Mouse (Mus musculus): ENCODE measurements around the gene Cd96. TPM values are rescaled to one million over a fixed set of nuclear protein-coding genes. Genes with fewer than 3 reads are reported as not detected.

The Cd96 gene
- total and polyA plus RNA-seq, 3 experiments, result not detected

GRCm38 (mm10) chr16:46000976-46001375 is 119.1 kb downstream of the Cd96 start:
- Histone ChIP-seq H3K9me3 (replicated peaks; ENCODE audit: insufficient read depth, low read length) (no peaks in the 10 kb centered on the region), H3K4me1 (ENCODE audit: control insufficient read depth in 1 of 2, insufficient read depth in 2 of 2, low read length in 2 of 2) (no peaks in the 10 kb centered on the region), H3K27me3 (ENCODE audit: control insufficient read depth in 1 of 2, insufficient read depth in 2 of 2, low read length in 2 of 2) (no peaks in the 10 kb centered on the region), H3K79me2 (ENCODE audit: control insufficient read depth, insufficient read depth, low read length, poor library complexity) (no peaks in the 10 kb centered on the region), H3K4me3 (ENCODE audit: control insufficient read depth in 1 of 2, insufficient read depth in 1 of 2, low read depth in 2 of 2, low read length in 2 of 2) (no peak overlapping the region), H3K36me3 (ENCODE audit: control insufficient read depth in 1 of 2, insufficient read depth in 2 of 2, low read length in 2 of 2) (no peaks in the 10 kb centered on the region), H3K9ac (ENCODE audit: control insufficient read depth, low read depth, low read length, poor library complexity, severe bottlenecking) (no peak overlapping the region), H3K27ac (ENCODE audit: control insufficient read depth, low read depth, low read length) (no peak overlapping the region)
- no peak for DNase-seq (ENCODE audit: low read depth, low spot score)
- TF ChIP-seq BHLHE40 (IDR thresholded peaks at IDR 0.05; ENCODE audit: borderline replicate concordance, low read depth, low read length) (no peak), POLR2AphosphoS5 (IDR thresholded peaks at IDR 0.05; ENCODE audit: borderline replicate concordance, low read depth, low read length) (no peak), SMC3 (IDR thresholded peaks at IDR 0.05; ENCODE audit: low read depth, low read length) (no peak), MYB (IDR thresholded peaks at IDR 0.05; ENCODE audit: low read depth, low read length) (no peak), SIN3A (IDR thresholded peaks at IDR 0.05; ENCODE audit: low read length) (no peak), USF1 (IDR thresholded peaks at IDR 0.05; ENCODE audit: low read depth, low read length) (no peak), ZNF384 (IDR thresholded peaks at IDR 0.05; ENCODE audit: low read depth, low read length) (no peak), USF2 (IDR thresholded peaks at IDR 0.05; ENCODE audit: borderline replicate concordance in 1 of 2, insufficient read depth in 1 of 2, low read depth in 1 of 2, low read length in 2 of 2) (no peak), ZMIZ1 (IDR thresholded peaks at IDR 0.05; ENCODE audit: low read depth, low read length) (no peak), CHD2 (IDR thresholded peaks at IDR 0.05; ENCODE audit: low read length) (no peak), E2F4 (IDR thresholded peaks at IDR 0.05; ENCODE audit: borderline replicate concordance, low read depth, low read length) (no peak), MAX (IDR thresholded peaks at IDR 0.05; ENCODE audit: low read length) (no peak), RAD21 (IDR thresholded peaks at IDR 0.05; ENCODE audit: low read depth, low read length) (no peak), GABPA (IDR thresholded peaks at IDR 0.05; ENCODE audit: low read depth, low read length) (no peak), TAL1 (IDR thresholded peaks at IDR 0.05; ENCODE audit: low read length) (no peak), RCOR1 (IDR thresholded peaks at IDR 0.05; ENCODE audit: low read depth, low read length) (no peak), EP300 (IDR thresholded peaks at IDR 0.05; ENCODE audit: low read depth in 1 of 2, low read length in 2 of 2) (no peak), MYC (IDR thresholded peaks at IDR 0.05; ENCODE audit: low read depth, low read length) (no peak), TCF12 (IDR thresholded peaks at IDR 0.05; ENCODE audit: low read depth, low read length) (no peak)

- no peak for TF ChIP-seq JUND (IDR thresholded peaks at IDR 0.05; ENCODE audit: low read depth, low read length)
- TF ChIP-seq ZNF384 (IDR thresholded peaks at IDR 0.05; ENCODE audit: low read depth, low read length), result no peak
- Histone ChIP-seq H3K4me3 (ENCODE audit: control insufficient read depth in 1 of 2, insufficient read depth in 1 of 2, low read depth in 2 of 2, low read length in 2 of 2) (no peak overlapping the region), H3K27me3 (ENCODE audit: control insufficient read depth in 1 of 2, insufficient read depth in 2 of 2, low read length in 2 of 2) (no peaks in the 10 kb centered on the region), H3K79me2 (ENCODE audit: control insufficient read depth, insufficient read depth, low read length, poor library complexity) (no peaks in the 10 kb centered on the region), H3K4me1 (ENCODE audit: control insufficient read depth in 1 of 2, insufficient read depth in 2 of 2, low read length in 2 of 2) (no peaks in the 10 kb centered on the region), H3K9me3 (replicated peaks; ENCODE audit: insufficient read depth, low read length) (no peaks in the 10 kb centered on the region), H3K9ac (ENCODE audit: control insufficient read depth, low read depth, low read length, poor library complexity, severe bottlenecking) (no peak overlapping the region), H3K27ac (ENCODE audit: control insufficient read depth, low read depth, low read length) (no peak overlapping the region), H3K36me3 (ENCODE audit: control insufficient read depth in 1 of 2, insufficient read depth in 2 of 2, low read length in 2 of 2) (no peaks in the 10 kb centered on the region)
- no peak for DNase-seq (ENCODE audit: low read depth, low spot score)
Observed at GRCm38 (mm10) chr16:45999374-46000191, 120.5 kb downstream of the Cd96 start.

Measured in MEL (cell line).